Mouse (Mus musculus) small intestine, adult 2 months (tissue): ENCODE data around the gene Il20rb. TPM values are rescaled to one million over a fixed set of nuclear protein-coding genes. Genes with fewer than 3 reads are reported as not detected.

Experiments
- H3K27ac ChIP-seq: fragments of 200-500 bp; 2 replicates; pipeline ENCODE4 v1.5.1; 2012; ENCODE audit warnings: low read depth, low read length, control low read depth, inconsistent platforms; ENCODE audit not compliant: insufficient read depth
- H3K27me3 ChIP-seq: fragments of 200-500 bp; 2 replicates; pipeline ENCODE4 v1.6.1; 2012; ENCODE audit warnings: mild to moderate bottlenecking, moderate library complexity, low read length, inconsistent platforms; ENCODE audit not compliant: control insufficient read depth, insufficient read depth
- H3K36me3 ChIP-seq: fragments of 200-500 bp; 2 replicates; pipeline ENCODE4 v1.6.1; 2012; ENCODE audit warnings: mild to moderate bottlenecking, low read length, control low read depth, inconsistent platforms; ENCODE audit not compliant: control insufficient read depth, insufficient read depth
- H3K4me1 ChIP-seq: fragments of 200-500 bp; 2 replicates; pipeline ENCODE4 v1.6.1; 2012; ENCODE audit warnings: low read length, inconsistent platforms, mixed read lengths; ENCODE audit not compliant: control insufficient read depth, insufficient read depth, insufficient read length
- H3K4me3 ChIP-seq: fragments of 200-500 bp; 2 replicates; pipeline ENCODE4 v1.5.1; 2012; ENCODE audit warnings: low read depth, mild to moderate bottlenecking, control low read depth, inconsistent platforms, low read length, moderate library complexity
- CTCF ChIP-seq: fragments of 200-500 bp; IDR thresholded peaks from 2 replicates; pipeline ENCODE4 v1.5.1; 2012; ENCODE audit warnings: low read depth, mild to moderate bottlenecking, control low read depth, inconsistent platforms, low read length, moderate library complexity, mixed read lengths; ENCODE audit not compliant: insufficient replicate concordance, insufficient read length; ENCODE audit errors: extremely low read depth
- POLR2A ChIP-seq: fragments of 200-500 bp; IDR thresholded peaks from 2 replicates; pipeline ENCODE4 v1.6.1; 2012; ENCODE audit warnings: low read depth, mild to moderate bottlenecking, control low read depth, inconsistent platforms, low read length, moderate library complexity
- WGBS: fragments of 180-500 bp; shearing (Covaris S2); methylation state at CpG from one replicate; pipeline ENCODE4 v1.1.7; 2018; 5-methylcytosine and 5-hydroxymethylcytosine counted together
- polyA plus RNA-seq: library from polyadenylated mRNA; depleted of rRNA; stranded (reverse); fragments of >200 nt; gene quantifications from 2 replicates; pipeline ENCODE4 v1.2.3, GENCODE M21; 2012

Gene Il20rb
- polyA plus RNA-seq, 1 experiment, result 1.1 TPM

- Histone ChIP-seq H3K27me3 (no peaks in the 10 kb centered on the region), H3K27ac (no peak overlapping the region), H3K4me3 (no peak overlapping the region), H3K36me3 (no peaks in the 10 kb centered on the region), H3K4me1 (peaks cover 31% of the 10 kb centered on the region)
- TF ChIP-seq CTCF (no peak), POLR2A (no peak)
- 47% methylated on average over 4 of the region's 4 CpGs for WGBS
Observed at GRCm38 (mm10) chr9:100471605-100471953, 15.0 kb downstream of the Il20rb start.

GRCm38 (mm10) chr9:100470936-100471604 lies 15.5 kb downstream of the Il20rb start:
- H3K36me3 ChIP-seq, result no peaks in the 10 kb centered on the region
- WGBS, result 25% methylated on average over 8 of the region's 8 CpGs
- H3K27me3 ChIP-seq, result no peaks in the 10 kb centered on the region
- H3K4me3 ChIP-seq, result no peak overlapping the region
- peak overlapping the region; percentile 58 for H3K27ac ChIP-seq
- peaks cover 33% of the 10 kb centered on the region for H3K4me1 ChIP-seq
- TF ChIP-seq CTCF (no peak), POLR2A (no peak)

- H3K36me3 ChIP-seq, result 0 out of 2 replicates have a peak, but pooled peaks cover 2% of the 10 kb centered on the region
- H3K4me3 ChIP-seq, result no peak overlapping the region
- no peak overlapping the region for H3K27ac ChIP-seq
- 72% methylated on average over 1 of the region's 1 CpGs for WGBS
- H3K4me1 ChIP-seq, result peaks cover 35% of the 10 kb centered on the region
- no peaks in the 10 kb centered on the region for H3K27me3 ChIP-seq
- TF ChIP-seq CTCF, result no peak
- TF ChIP-seq POLR2A, result no peak
Observed at GRCm38 (mm10) chr9:100470228-100470627, 16.4 kb downstream of the Il20rb start.

- WGBS, result 95% methylated on average over 3 of the region's 3 CpGs
- Histone ChIP-seq H3K27ac (no peak overlapping the region), H3K27me3 (no peaks in the 10 kb centered on the region), H3K4me1 (peaks cover 35% of the 10 kb centered on the region), H3K4me3 (no peak overlapping the region), H3K36me3 (0 out of 2 replicates have a peak, but pooled peaks cover 2% of the 10 kb centered on the region)
- no peak for TF ChIP-seq POLR2A
- no peak for TF ChIP-seq CTCF
Observed at GRCm38 (mm10) chr9:100469681-100470080, 16.9 kb downstream of the Il20rb start.

GRCm38 (mm10) chr9:100468151-100468550 lies 18.4 kb downstream of the Il20rb start:
- H3K27ac ChIP-seq, result no peak overlapping the region
- TF ChIP-seq POLR2A, result no peak
- TF ChIP-seq CTCF, result no peak
- 86% methylated on average over 8 of the region's 8 CpGs for WGBS
- H3K4me3 ChIP-seq, result no peak overlapping the region
- H3K36me3 ChIP-seq, result 0 out of 2 replicates have a peak, but pooled peaks cover 2% of the 10 kb centered on the region
- peaks cover 28% of the 10 kb centered on the region for H3K4me1 ChIP-seq
- no peaks in the 10 kb centered on the region for H3K27me3 ChIP-seq

- Histone ChIP-seq H3K36me3 (0 out of 2 replicates have a peak, but pooled peaks cover 2% of the 10 kb centered on the region), H3K4me1 (peaks cover 28% of the 10 kb centered on the region), H3K27ac (no peak overlapping the region), H3K27me3 (no peaks in the 10 kb centered on the region), H3K4me3 (no peak overlapping the region)
- TF ChIP-seq POLR2A, result no peak
- no peak for TF ChIP-seq CTCF
- WGBS, result 29% methylated on average over 7 of the region's 7 CpGs
Observed at GRCm38 (mm10) chr9:100467653-100468052, 18.9 kb downstream of the Il20rb start.

GRCm38 (mm10) chr9:100466743-100467142 lies 19.8 kb downstream of the Il20rb start:
- WGBS, result 21% methylated on average over 3 of the region's 3 CpGs
- Histone ChIP-seq H3K36me3 (0 out of 2 replicates have a peak, but pooled peaks cover 2% of the 10 kb centered on the region), H3K4me3 (no peak overlapping the region), H3K27ac (no peak overlapping the region), H3K4me1 (peaks cover 28% of the 10 kb centered on the region), H3K27me3 (no peaks in the 10 kb centered on the region)
- TF ChIP-seq POLR2A (no peak), CTCF (no peak)

GRCm38 (mm10) chr9:100465988-100466387 lies 20.6 kb downstream of the Il20rb start:
- Histone ChIP-seq H3K36me3 (0 out of 2 replicates have a peak, but pooled peaks cover 2% of the 10 kb centered on the region), H3K27me3 (no peaks in the 10 kb centered on the region), H3K4me1 (peaks cover 25% of the 10 kb centered on the region), H3K27ac (no peak overlapping the region), H3K4me3 (no peak overlapping the region)
- 95% methylated on average over 9 of the region's 9 CpGs for WGBS
- TF ChIP-seq CTCF, result no peak
